Mouse (Mus musculus) activated CD4-positive, CD25-positive, alpha-beta regulatory T cell, adult 9 weeks (primary cell): Measurements from ENCODE around the gene Olfr1122. TPM values are rescaled to one million over a fixed set of nuclear protein-coding genes. Genes with fewer than 3 reads are reported as not detected.

Experiments used
- polyA plus RNA-seq: library from polyadenylated mRNA; unstranded; fragments of 100-300 nt; shearing (Covaris generic); gene quantifications from one replicate; pipeline ENCODE4 v1.2.1, GENCODE M21; 2017

The Olfr1122 gene
- not detected for polyA plus RNA-seq

DNA sequence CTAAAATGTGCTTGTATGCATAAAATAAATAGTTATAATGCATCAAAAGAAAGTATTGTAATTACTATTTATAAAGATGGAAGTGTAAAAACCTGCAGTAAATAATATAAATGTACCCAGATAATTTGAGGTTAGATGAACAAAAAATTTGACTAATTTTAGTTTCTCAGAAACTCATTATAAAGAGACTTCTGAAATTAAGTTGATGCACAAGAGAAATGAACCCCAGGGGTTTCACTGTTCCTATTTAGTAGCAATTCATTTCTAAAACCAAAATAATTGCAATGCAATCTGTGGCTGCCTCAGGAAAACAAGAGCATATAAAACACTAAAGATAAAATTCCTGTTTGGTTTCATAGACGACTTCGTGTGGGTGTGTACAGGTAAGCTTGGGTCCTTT is at the start of gene Olfr1122:
Olfr1122 (plus strand) TSS at position 301 of the 400 bp plus-strand sequence.

DNA sequence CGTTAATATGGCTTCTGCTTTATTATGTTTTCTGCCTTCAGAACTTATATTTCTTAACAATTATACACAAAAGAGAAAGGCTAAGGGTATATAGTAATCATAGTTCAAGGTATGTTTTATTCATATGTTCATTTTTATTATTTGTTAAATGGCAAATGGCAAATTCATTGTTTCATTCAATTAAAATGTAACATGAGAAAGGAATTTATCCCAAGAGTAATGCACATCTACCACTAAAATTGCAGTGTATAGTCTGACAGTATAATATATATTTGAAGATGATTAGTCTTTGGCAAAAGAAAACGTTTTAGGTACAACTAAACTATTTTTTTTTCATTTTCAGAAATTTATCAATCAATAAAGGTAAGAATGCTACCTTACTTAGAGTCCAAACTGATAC is 31.1 kb upstream of the Olfr1122 start, which contains the start of gene Olfr1120:
Olfr1120 (plus strand) TSS at position 301 of the 400 bp plus-strand sequence.

DNA sequence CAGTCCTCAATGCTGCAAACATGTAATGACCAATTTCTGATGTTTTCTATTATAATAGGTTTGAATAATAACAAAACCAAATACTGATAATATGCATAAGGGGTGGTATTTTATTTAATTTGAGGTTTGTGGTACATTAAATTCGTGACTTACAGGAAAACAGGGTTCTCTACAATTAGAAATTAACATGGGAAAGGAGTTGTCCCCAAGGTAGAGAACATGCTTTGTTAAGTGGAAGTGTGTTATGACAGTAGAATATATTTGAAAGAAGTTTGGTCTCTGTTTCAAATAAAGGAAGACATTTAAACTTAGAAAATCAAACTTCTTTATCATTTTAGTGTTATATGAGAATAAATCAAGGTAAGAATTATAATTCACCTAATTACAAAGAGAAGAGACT is 16.1 kb upstream of the Olfr1122 start, which contains the start of gene Olfr1121:
Olfr1121 (plus strand) TSS at position 301 of the 400 bp plus-strand sequence.

DNA sequence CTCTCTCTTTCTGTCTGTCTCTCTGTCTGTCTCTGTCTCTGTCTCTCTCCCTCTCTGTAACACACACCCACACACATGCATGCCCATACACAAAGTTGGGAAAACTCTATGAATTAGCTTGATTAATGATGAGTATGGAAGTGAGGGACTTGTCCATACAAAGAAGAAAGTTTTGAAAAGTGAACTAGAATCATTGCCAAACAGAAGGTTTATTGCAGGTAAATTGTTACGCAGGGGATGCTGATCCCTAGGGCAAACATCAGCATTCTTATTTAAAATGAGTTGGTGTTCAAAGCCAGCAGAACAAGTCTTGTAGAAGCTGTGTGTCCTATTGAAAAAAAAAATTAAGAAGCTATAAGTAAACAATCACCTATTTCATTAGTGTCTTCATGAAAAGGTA is 30.7 kb downstream of the Olfr1122 start, which contains the start of gene Olfr1123:
Olfr1123 (plus strand) TSS at position 301 of the 400 bp plus-strand sequence.

DNA sequence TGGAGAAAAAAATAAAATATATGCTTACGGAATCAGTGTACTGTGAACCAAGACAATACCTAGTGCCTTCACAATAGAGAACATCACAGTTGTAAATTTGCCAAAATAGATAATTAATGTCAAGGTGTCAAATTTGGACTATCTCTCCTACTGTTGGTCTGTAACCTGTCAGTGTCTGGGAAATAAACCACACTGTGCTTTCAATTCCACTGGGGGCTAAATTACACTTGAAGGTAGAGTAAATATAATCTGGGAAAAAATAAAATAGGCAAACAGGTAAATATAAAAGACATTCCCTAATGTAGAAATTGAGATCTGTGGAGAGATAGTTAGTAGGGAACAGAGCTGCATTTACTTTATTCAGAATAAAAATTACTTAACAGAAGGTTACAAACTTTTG is 44.3 kb downstream of the Olfr1122 start, which contains the start of gene Olfr1124:
Olfr1124 (plus strand) TSS at position 301 of the 400 bp plus-strand sequence.

Other genes with a start within 250 kb of the Olfr1122 start
- gene Olfr1110, start 245.5 kb upstream of the Olfr1122 start, polyA plus RNA-seq: not detected
- not detected for gene Olfr1111, start 233.2 kb upstream of the Olfr1122 start, polyA plus RNA-seq
- gene Olfr1112, start 198.1 kb upstream of the Olfr1122 start, polyA plus RNA-seq: not detected
- gene Olfr1113, start 176.9 kb upstream of the Olfr1122 start, polyA plus RNA-seq: not detected
- not detected for gene Olfr1115, start 137.8 kb upstream of the Olfr1122 start, polyA plus RNA-seq
- not detected for gene Olfr1116, start 118.3 kb upstream of the Olfr1122 start, polyA plus RNA-seq
- not detected for gene Olfr1118, start 78.3 kb upstream of the Olfr1122 start, polyA plus RNA-seq
- gene Olfr1120, start 31.0 kb upstream of the Olfr1122 start, polyA plus RNA-seq: not detected
- not detected for gene Olfr1121, start 16.0 kb upstream of the Olfr1122 start, polyA plus RNA-seq
- gene Olfr1123, start 30.8 kb downstream of the Olfr1122 start, polyA plus RNA-seq: not detected
- gene Olfr1124, start 44.4 kb downstream of the Olfr1122 start, polyA plus RNA-seq: not detected
- gene Olfr1126, start 68.1 kb downstream of the Olfr1122 start, polyA plus RNA-seq: not detected
- not detected for gene Pramel7, start 111.2 kb downstream of the Olfr1122 start, polyA plus RNA-seq
- gene Pramel6, start 120.7 kb downstream of the Olfr1122 start, polyA plus RNA-seq: not detected
- gene Olfr153, start 145.9 kb downstream of the Olfr1122 start, polyA plus RNA-seq: not detected
- gene Olfr1128, start 159.7 kb downstream of the Olfr1122 start, polyA plus RNA-seq: not detected
- gene Olfr1129, start 188.1 kb downstream of the Olfr1122 start, polyA plus RNA-seq: not detected
- not detected for gene Olfr1130, start 220.4 kb downstream of the Olfr1122 start, polyA plus RNA-seq
- gene Olfr1131, start 241.3 kb downstream of the Olfr1122 start, polyA plus RNA-seq: not detected